In genomic region chr17:34109806-34110195, GRCm38 (mm10) we compare ENCODE assay signal across 8 mouse cellular contexts. TPM values are rescaled to one million over a fixed set of nuclear protein-coding genes. Genes with fewer than 3 reads are reported as not detected.
DNase-seq lines count a peak whose midpoint lies in the region; ATAC-seq and TF ChIP-seq lines count a peak whose summit lies in the region.

No protein-coding gene starts in this region.

- 64% methylated on average over 3 of the region's 3 CpGs for WGBS in heart, embryonic 13.5 days
- 43% methylated on average over 3 of the region's 3 CpGs for WGBS in forebrain, embryonic 14.5 days
- WGBS in liver, embryonic 14.5 days (ENCODE audit: insufficient replicate concordance) = 61% methylated on average over 3 of the region's 3 CpGs

- ATAC-seq in heart, embryonic 13.5 days (ENCODE audit: extremely low read depth, insufficient number of reproducible peaks, low FRiP score, low TSS enrichment) = no peak
- no peak for ATAC-seq in forebrain, embryonic 14.5 days
- ATAC-seq in liver, embryonic 14.5 days (ENCODE audit: insufficient read depth) = 0 out of 2 replicates have a peak, but pooled peaks have one; percentile 14

- no peaks in the 10 kb centered on the region for H3K27me3 ChIP-seq in heart, embryonic 13.5 days (replicated peaks)
- no peaks in the 10 kb centered on the region for H3K27me3 ChIP-seq in forebrain, embryonic 14.5 days (replicated peaks; ENCODE audit: control insufficient read depth, insufficient read depth, low read length)
- H3K27me3 ChIP-seq in liver, embryonic 14.5 days (ENCODE audit: control insufficient read depth, insufficient read depth, low read length) = no peaks in the 10 kb centered on the region

- no peak overlapping the region for H3K4me3 ChIP-seq in heart, embryonic 13.5 days
- no peak overlapping the region for H3K4me3 ChIP-seq in forebrain, embryonic 14.5 days (ENCODE audit: low read depth, low read length)
- no peak overlapping the region for H3K4me3 ChIP-seq in liver, embryonic 14.5 days (ENCODE audit: insufficient read depth in 1 of 2, low read depth in 2 of 2, low read length in 2 of 2)

- no peak overlapping the region for H3K4me2 ChIP-seq in heart, embryonic 13.5 days
- H3K4me2 ChIP-seq in forebrain, embryonic 14.5 days (ENCODE audit: low read length) = no peak overlapping the region
- H3K4me2 ChIP-seq in liver, embryonic 14.5 days (ENCODE audit: low read depth) = no peak overlapping the region

- peaks cover 60% of the 10 kb centered on the region for H3K36me3 ChIP-seq in heart, embryonic 13.5 days
- peaks cover 59% of the 10 kb centered on the region for H3K36me3 ChIP-seq in forebrain, embryonic 14.5 days (ENCODE audit: control insufficient read depth, insufficient read depth, low read length)
- H3K36me3 ChIP-seq in liver, embryonic 14.5 days (replicated peaks; ENCODE audit: control insufficient read depth, insufficient read depth, low read depth) = peaks cover 46% of the 10 kb centered on the region

- intact Hi-C loops in heart, postnatal 36 days (cut with DNase I) = loop anchor here (5.0 kb wide), 1 partner anchor 38 kb away; no protein-coding TSS in a partner anchor

- no peak for TF ChIP-seq EP300 in liver, embryonic 14.5 days (IDR thresholded peaks at IDR 0.05; ENCODE audit: low read depth)

- H3K27ac ChIP-seq in heart, embryonic 13.5 days (replicated peaks) = peak overlapping the region; percentile 32; the same call in 1 of the 2 replicates
- H3K27ac ChIP-seq in forebrain, embryonic 14.5 days (ENCODE audit: low read depth, low read length) = peak overlapping the region; percentile 44; the same call in 1 of the 2 replicates
- no peak overlapping the region for H3K27ac ChIP-seq in liver, embryonic 14.5 days

- no peak overlapping the region for H3K9ac ChIP-seq in heart, embryonic 13.5 days
- H3K9ac ChIP-seq in forebrain, embryonic 14.5 days (ENCODE audit: low read length) = no peak overlapping the region
- no peak overlapping the region for H3K9ac ChIP-seq in liver, embryonic 14.5 days (replicated peaks)

- H3K9me3 ChIP-seq in heart, embryonic 13.5 days = 0 out of 2 replicates have a peak, but pooled peaks cover 4% of the 10 kb centered on the region
- no peaks in the 10 kb centered on the region for H3K9me3 ChIP-seq in forebrain, embryonic 14.5 days (replicated peaks; ENCODE audit: control insufficient read depth, low read length)
- no peaks in the 10 kb centered on the region for H3K9me3 ChIP-seq in liver, embryonic 14.5 days (ENCODE audit: control insufficient read depth, low read length)

- no peak for TF ChIP-seq CTCF in liver, embryonic 14.5 days (IDR thresholded peaks at IDR 0.05; ENCODE audit: low read depth)

- H3K4me1 ChIP-seq in heart, embryonic 13.5 days = peaks cover 4% of the 10 kb centered on the region
- H3K4me1 ChIP-seq in forebrain, embryonic 14.5 days (ENCODE audit: control insufficient read depth, insufficient read depth, low read length) = no peaks in the 10 kb centered on the region
- no peaks in the 10 kb centered on the region for H3K4me1 ChIP-seq in liver, embryonic 14.5 days (replicated peaks; ENCODE audit: control insufficient read depth in 2 of 2, insufficient read depth in 2 of 2, low read length in 1 of 2)

- no peak for DNase-seq in heart, adult 8-10 months (ENCODE audit: low spot score)
- DNase-seq in CD4-positive helper T cell, adult 2 months (ENCODE audit: low read depth, low spot score) = peak; percentile 59
- peak; percentile 46 for DNase-seq in forebrain, embryonic 14.5 days (ENCODE audit: low spot score)
- no peak for DNase-seq in liver, embryonic 14.5 days (ENCODE audit: low read depth in 3 of 3, low spot score in 3 of 3)
- no peak for DNase-seq in left cerebral cortex, adult 9 months (ENCODE audit: low spot score in 2 of 2)
- no peak for DNase-seq in heart, postnatal 36 days
- no peak for DNase-seq in gastrocnemius, postnatal 25 days

RNA-seq across cellular contexts. Expression of gene H2-DMa, which starts 9.5 kb away (rescaled TPM):
- 6.0 TPM in 2 replicates for polyA plus RNA-seq in heart, embryonic 13.5 days (2015; fragmentation: Nextera tagmentation; extraction: Ambion mirVana)
- 1 to 10 TPM; 2.2 to 3.9 (median 3.7) TPM for total RNA-seq in heart, adult 8-10 months (2022)
- 11.0 and 11.6 TPM in 2 replicates for polyA plus RNA-seq in forebrain, embryonic 14.5 days (2014; fragmentation: Nextera tagmentation; extraction: Ambion mirVana)
- 2.5 and 3.1 TPM in 2 replicates for polyA plus RNA-seq in liver, embryonic 14.5 days (2012; rRNA removed)
- polyA plus RNA-seq in liver, embryonic 14.5 days (2014; fragmentation: Nextera tagmentation; extraction: Ambion mirVana) = 4.4 and 5.5 TPM in 2 replicates
- total RNA-seq in heart, postnatal 36 days (2021) = 1 to 10 TPM; 4.0 to 6.5 TPM
- total RNA-seq in gastrocnemius, postnatal 25 days (2021) = 1 to 10 TPM; 2.8 to 3.1 TPM

RNA-seq across cellular contexts. Expression of gene Brd2, which starts 12.6 kb away (rescaled TPM):
- polyA plus RNA-seq in heart, embryonic 13.5 days (2015; fragmentation: Nextera tagmentation; extraction: Ambion mirVana) = 69.0 and 70.0 TPM in 2 replicates
- total RNA-seq in heart, adult 8-10 months (2022) = 10 to 100 TPM; 61.0 to 75.7 (median 69.8) TPM
- 118 and 137 TPM in 2 replicates for polyA plus RNA-seq in forebrain, embryonic 14.5 days (2014; fragmentation: Nextera tagmentation; extraction: Ambion mirVana)
- 46.8 and 48.7 TPM in 2 replicates for polyA plus RNA-seq in liver, embryonic 14.5 days (2012; rRNA removed)
- 28.8 and 37.5 TPM in 2 replicates for polyA plus RNA-seq in liver, embryonic 14.5 days (2014; fragmentation: Nextera tagmentation; extraction: Ambion mirVana)
- total RNA-seq in heart, postnatal 36 days (2021) = 10 to 100 TPM; 80.5 to 87.0 TPM
- total RNA-seq in gastrocnemius, postnatal 25 days (2021) = 10 to 100 TPM; 66.7 to 69.1 TPM

RNA-seq across cellular contexts. Expression of gene H2-Oa, which starts 17.7 kb away (rescaled TPM):
- 0.23 TPM in 2 replicates for polyA plus RNA-seq in heart, embryonic 13.5 days (2015; fragmentation: Nextera tagmentation; extraction: Ambion mirVana)
- total RNA-seq in heart, adult 8-10 months (2022) = under 1 TPM in 2 of 4 experiments, not detected in 2; 0.25 to 0.28 TPM
- polyA plus RNA-seq in forebrain, embryonic 14.5 days (2014; fragmentation: Nextera tagmentation; extraction: Ambion mirVana) = 0.22 TPM in 1 of 2 replicates, not detected in the other
- polyA plus RNA-seq in liver, embryonic 14.5 days (2012; rRNA removed) = 0.45 and 0.51 TPM in 2 replicates
- 0.29 and 0.51 TPM in 2 replicates for polyA plus RNA-seq in liver, embryonic 14.5 days (2014; fragmentation: Nextera tagmentation; extraction: Ambion mirVana)
- not detected for total RNA-seq in heart, postnatal 36 days (2021)
- total RNA-seq in gastrocnemius, postnatal 25 days (2021) = not detected

RNA-seq across cellular contexts. Expression of gene H2-DMb2, which starts 33.3 kb away (rescaled TPM):
- polyA plus RNA-seq in heart, embryonic 13.5 days (2015; fragmentation: Nextera tagmentation; extraction: Ambion mirVana) = 0.15 and 0.20 TPM in 2 replicates
- 1 to 10 TPM in 2 of 4 experiments, under 1 TPM in 2; 0.65 to 1.1 (median 0.97) TPM for total RNA-seq in heart, adult 8-10 months (2022)
- polyA plus RNA-seq in forebrain, embryonic 14.5 days (2014; fragmentation: Nextera tagmentation; extraction: Ambion mirVana) = 0.18 and 0.36 TPM in 2 replicates
- polyA plus RNA-seq in liver, embryonic 14.5 days (2012; rRNA removed) = 0.40 and 0.58 TPM in 2 replicates
- polyA plus RNA-seq in liver, embryonic 14.5 days (2014; fragmentation: Nextera tagmentation; extraction: Ambion mirVana) = 0.13 and 0.33 TPM in 2 replicates
- total RNA-seq in heart, postnatal 36 days (2021) = 1 to 10 TPM; 1.3 to 1.7 TPM
- total RNA-seq in gastrocnemius, postnatal 25 days (2021) = under 1 TPM; 0.28 to 0.67 TPM

RNA-seq across cellular contexts. Expression of gene H2-DMb1, which starts 43.1 kb away (rescaled TPM):
- polyA plus RNA-seq in heart, embryonic 13.5 days (2015; fragmentation: Nextera tagmentation; extraction: Ambion mirVana) = 0.24 and 0.27 TPM in 2 replicates
- 1 to 10 TPM; 1.8 to 3.0 (median 2.4) TPM for total RNA-seq in heart, adult 8-10 months (2022)
- 0.66 and 1.2 TPM in 2 replicates for polyA plus RNA-seq in forebrain, embryonic 14.5 days (2014; fragmentation: Nextera tagmentation; extraction: Ambion mirVana)
- 1.2 TPM in 2 replicates for polyA plus RNA-seq in liver, embryonic 14.5 days (2012; rRNA removed)
- 0.79 and 0.86 TPM in 2 replicates for polyA plus RNA-seq in liver, embryonic 14.5 days (2014; fragmentation: Nextera tagmentation; extraction: Ambion mirVana)
- total RNA-seq in heart, postnatal 36 days (2021) = 1 to 10 TPM; 1.5 to 2.9 TPM
- 1 to 10 TPM in 1 of 2 experiments, under 1 TPM in 1; 0.43 to 1.2 TPM for total RNA-seq in gastrocnemius, postnatal 25 days (2021)

Comparison
In these comparisons a context has a peak if more than half of its experiments do, and no peak if none do; other contexts are left out.
1. DNase-seq: peak in CD4-positive helper T cell, adult 2 months (single experiment) and forebrain, embryonic 14.5 days (single experiment); none in heart, adult 8-10 months (single experiment), liver, embryonic 14.5 days (0 of 3), left cerebral cortex, adult 9 months (0 of 2), heart, postnatal 36 days (0 of 2) and gastrocnemius, postnatal 25 days (single experiment).